Mouse (Mus musculus) liver (tissue): ENCODE measurements at regions not wholly inside any gene's neighbourhood (a gene's known extent, or its start where the extent isn't known, plus 50 kb on each side); places are given as distances from the start of the nearest gene placed in this dataset.

Experiments used
- DNase-seq: peaks from one replicate; pipeline ENCODE4 v3.0.0-alpha.2; 2020; ENCODE audit warnings: mixed read lengths

- DNase-seq, result no peak
Measured at GRCm38 (mm10) chr5:73729646-73730045, 78.5 kb downstream of the Spata18 start.

GRCm38 (mm10) chr5:73731423-73731822, 80.2 kb downstream of the Spata18 start:
- no peak for DNase-seq

GRCm38 (mm10) chr5:73731991-73732565, 80.9 kb downstream of the Spata18 start:
- DNase-seq, result no peak

- no peak for DNase-seq
Measured at GRCm38 (mm10) chr5:73740766-73741165, 89.6 kb downstream of the Spata18 start.

GRCm38 (mm10) chr5:73741441-73741840, 90.3 kb downstream of the Spata18 start:
- DNase-seq, result no peak

- DNase-seq, result no peak
Measured at GRCm38 (mm10) chr5:73743953-73744352, 92.8 kb downstream of the Spata18 start.

GRCm38 (mm10) chr5:73749791-73750190, 98.6 kb downstream of the Spata18 start:
- DNase-seq, result no peak

- DNase-seq, result no peak
Measured at GRCm38 (mm10) chr5:73752225-73752644, 101.1 kb downstream of the Spata18 start.

GRCm38 (mm10) chr5:73753827-73754226, 102.6 kb downstream of the Spata18 start:
- no peak for DNase-seq

- DNase-seq, result no peak
Measured at GRCm38 (mm10) chr5:73758534-73758933, 107.4 kb downstream of the Spata18 start.

GRCm38 (mm10) chr5:73761236-73761635, 110.1 kb downstream of the Spata18 start:
- DNase-seq, result no peak

GRCm38 (mm10) chr5:73761709-73762108, 110.5 kb downstream of the Spata18 start:
- DNase-seq, result peak; percentile 38

GRCm38 (mm10) chr5:73764226-73764625, 113.0 kb downstream of the Spata18 start:
- no peak for DNase-seq

GRCm38 (mm10) chr5:73765466-73765865, 114.3 kb downstream of the Spata18 start:
- DNase-seq, result no peak

- no peak for DNase-seq
Measured at GRCm38 (mm10) chr5:73768253-73768652, 117.1 kb downstream of the Spata18 start.

- no peak for DNase-seq
Measured at GRCm38 (mm10) chr5:73775775-73776548, 124.8 kb downstream of the Spata18 start.

GRCm38 (mm10) chr5:73777282-73777921, 126.2 kb downstream of the Spata18 start:
- DNase-seq, result peak; percentile 14

GRCm38 (mm10) chr5:73781190-73781940, 130.2 kb downstream of the Spata18 start:
- no peak for DNase-seq

GRCm38 (mm10) chr5:73782214-73783091, 131.3 kb downstream of the Spata18 start:
- DNase-seq, result no peak

- no peak for DNase-seq
Measured at GRCm38 (mm10) chr5:73787275-73787674, 136.1 kb downstream of the Spata18 start.

GRCm38 (mm10) chr5:73792216-73792615, 141.0 kb downstream of the Spata18 start:
- DNase-seq, result no peak

- DNase-seq, result peak; percentile 8
Measured at GRCm38 (mm10) chr5:73796201-73796600, 145.0 kb downstream of the Spata18 start.
